Mouse (Mus musculus): Measurements from ENCODE around the gene Ift22.

DNA sequence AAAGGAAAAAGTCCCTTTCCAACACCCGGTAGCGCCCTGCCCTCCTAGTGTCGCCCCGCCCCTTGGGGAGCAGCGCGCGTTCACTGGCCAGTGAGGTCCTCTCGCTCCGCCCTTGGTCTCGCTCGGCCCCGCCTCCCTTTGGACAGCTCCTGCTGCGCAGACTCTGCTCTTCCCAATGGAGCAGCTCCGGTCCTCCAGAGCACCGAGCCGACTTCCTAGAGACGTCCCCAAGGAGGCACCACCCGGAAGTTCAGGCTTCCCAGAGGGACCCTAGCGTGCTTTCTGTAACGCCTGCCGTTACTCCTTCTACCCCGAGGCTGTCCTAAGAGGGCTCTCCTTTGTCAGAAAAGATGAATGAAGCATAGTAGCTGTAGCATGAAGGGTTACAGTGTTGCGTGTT, 45.1 kb downstream of the Ift22 start, which contains the start of gene Fis1:
- no peak for TF ChIP-seq CTCF (IDR thresholded peaks at IDR 0.05; ENCODE audit: low read depth, low read length)
- TF ChIP-seq POLR2A (IDR thresholded peaks at IDR 0.05; ENCODE audit: insufficient read depth, low read length) = peak; percentile 4
- TF ChIP-seq EP300 (IDR thresholded peaks at IDR 0.05; ENCODE audit: insufficient read depth, low read depth, low read length) = peak; percentile 33; the same call in 1 of the 2 replicates
